Mouse (Mus musculus): ENCODE data around the gene Mcu. TPM values are rescaled to one million over a fixed set of nuclear protein-coding genes. Genes with fewer than 3 reads are reported as not detected.

Mcu gene
- polyA plus RNA-seq, 1 experiment from 2014 or later: 27.8 TPM

GRCm38 (mm10) chr10:59497019-59497418, 119.5 kb downstream of the Mcu start:
- H3K4me3 ChIP-seq: no peak overlapping the region
- ATAC-seq (ENCODE audit: insufficient number of reproducible peaks, low FRiP score): no peak
- H3K36me3 ChIP-seq: peaks cover under 1% of the 10 kb centered on the region; the same call in 1 of the 2 replicates
- no peak overlapping the region for H3K27ac ChIP-seq (ENCODE audit: poor library complexity, severe bottlenecking)
- no peak overlapping the region for H3K9ac ChIP-seq
- no peaks in the 10 kb centered on the region for H3K27me3 ChIP-seq (replicated peaks)
- no peak overlapping the region for H3K4me2 ChIP-seq
- H3K9me3 ChIP-seq (replicated peaks): 0 out of 2 replicates have a peak, but pooled peaks cover under 1% of the 10 kb centered on the region
- H3K4me1 ChIP-seq (replicated peaks): peaks cover 13% of the 10 kb centered on the region
- WGBS: 89% methylated on average over 11 of the region's 11 CpGs

GRCm38 (mm10) chr10:59494917-59495316, 121.6 kb downstream of the Mcu start:
- no peak overlapping the region for H3K9ac ChIP-seq
- no peak overlapping the region for H3K27ac ChIP-seq (ENCODE audit: poor library complexity, severe bottlenecking)
- peaks cover 11% of the 10 kb centered on the region; the same call in 1 of the 2 replicates for H3K9me3 ChIP-seq (replicated peaks)
- no peak for ATAC-seq (ENCODE audit: insufficient number of reproducible peaks, low FRiP score)
- peaks cover 8% of the 10 kb centered on the region for H3K4me1 ChIP-seq (replicated peaks)
- no peaks in the 10 kb centered on the region for H3K27me3 ChIP-seq (replicated peaks)
- WGBS: 78% methylated on average over 8 of the region's 8 CpGs
- no peak overlapping the region for H3K4me3 ChIP-seq
- peaks cover 13% of the 10 kb centered on the region for H3K36me3 ChIP-seq
- H3K4me2 ChIP-seq: no peak overlapping the region

- no peak overlapping the region for H3K4me2 ChIP-seq
- no peak overlapping the region for H3K9ac ChIP-seq
- WGBS: 16% methylated on average over 2 of the region's 2 CpGs
- H3K4me3 ChIP-seq: no peak overlapping the region
- peaks cover 22% of the 10 kb centered on the region for H3K36me3 ChIP-seq
- H3K27me3 ChIP-seq (replicated peaks): no peaks in the 10 kb centered on the region
- peaks cover 11% of the 10 kb centered on the region; the same call in 1 of the 2 replicates for H3K9me3 ChIP-seq (replicated peaks)
- H3K4me1 ChIP-seq (replicated peaks): peaks cover 8% of the 10 kb centered on the region
- H3K27ac ChIP-seq (ENCODE audit: poor library complexity, severe bottlenecking): no peak overlapping the region
- no peak for ATAC-seq (ENCODE audit: insufficient number of reproducible peaks, low FRiP score)
Observed at GRCm38 (mm10) chr10:59494044-59494443, 122.4 kb downstream of the Mcu start.

GRCm38 (mm10) chr10:59490920-59491319, 125.6 kb downstream of the Mcu start:
- H3K9me3 ChIP-seq (replicated peaks): peaks cover 16% of the 10 kb centered on the region
- no peak for ATAC-seq (ENCODE audit: insufficient number of reproducible peaks, low FRiP score)
- WGBS: 85% methylated on average over 8 of the region's 8 CpGs
- H3K27ac ChIP-seq (ENCODE audit: poor library complexity, severe bottlenecking): no peak overlapping the region
- H3K4me1 ChIP-seq (replicated peaks): peaks cover 8% of the 10 kb centered on the region
- no peak overlapping the region for H3K9ac ChIP-seq
- H3K27me3 ChIP-seq (replicated peaks): no peaks in the 10 kb centered on the region
- peaks cover 37% of the 10 kb centered on the region for H3K36me3 ChIP-seq
- H3K4me2 ChIP-seq: no peak overlapping the region
- H3K4me3 ChIP-seq: no peak overlapping the region

GRCm38 (mm10) chr10:59489411-59489810, 127.1 kb downstream of the Mcu start:
- peaks cover 37% of the 10 kb centered on the region for H3K36me3 ChIP-seq
- H3K27me3 ChIP-seq (replicated peaks): no peaks in the 10 kb centered on the region
- no peak overlapping the region for H3K4me2 ChIP-seq
- H3K9me3 ChIP-seq (replicated peaks): peaks cover 16% of the 10 kb centered on the region
- no peak overlapping the region for H3K4me3 ChIP-seq
- peaks cover 7% of the 10 kb centered on the region for H3K4me1 ChIP-seq (replicated peaks)
- 82% methylated on average over 1 of the region's 1 CpGs for WGBS
- H3K9ac ChIP-seq: no peak overlapping the region
- no peak for ATAC-seq (ENCODE audit: insufficient number of reproducible peaks, low FRiP score)
- no peak overlapping the region for H3K27ac ChIP-seq (ENCODE audit: poor library complexity, severe bottlenecking)

GRCm38 (mm10) chr10:59487351-59487750, 129.1 kb downstream of the Mcu start:
- H3K27me3 ChIP-seq (replicated peaks): no peaks in the 10 kb centered on the region
- H3K4me2 ChIP-seq: no peak overlapping the region
- WGBS: 82% methylated on average over 2 of the region's 2 CpGs
- no peak for ATAC-seq (ENCODE audit: insufficient number of reproducible peaks, low FRiP score)
- peaks cover 16% of the 10 kb centered on the region for H3K9me3 ChIP-seq (replicated peaks)
- H3K36me3 ChIP-seq: peaks cover 37% of the 10 kb centered on the region
- H3K27ac ChIP-seq (ENCODE audit: poor library complexity, severe bottlenecking): no peak overlapping the region
- H3K4me1 ChIP-seq (replicated peaks): no peaks in the 10 kb centered on the region
- no peak overlapping the region for H3K4me3 ChIP-seq
- H3K9ac ChIP-seq: no peak overlapping the region

- Histone ChIP-seq H3K4me1 (replicated peaks) (no peaks in the 10 kb centered on the region), H3K27me3 (replicated peaks) (no peaks in the 10 kb centered on the region), H3K4me3 (no peak overlapping the region), H3K9me3 (replicated peaks) (peaks cover 9% of the 10 kb centered on the region), H3K27ac (ENCODE audit: poor library complexity, severe bottlenecking) (no peak overlapping the region), H3K4me2 (no peak overlapping the region), H3K36me3 (peaks cover 25% of the 10 kb centered on the region), H3K9ac (no peak overlapping the region)
- WGBS: 87% methylated on average over 6 of the region's 6 CpGs
- no peak for ATAC-seq (ENCODE audit: insufficient number of reproducible peaks, low FRiP score)
Observed at GRCm38 (mm10) chr10:59484318-59484717, 132.2 kb downstream of the Mcu start.

GRCm38 (mm10) chr10:59481381-59481780, 135.1 kb downstream of the Mcu start:
- H3K27me3 ChIP-seq (replicated peaks): no peaks in the 10 kb centered on the region

GRCm38 (mm10) chr10:59470451-59470850, 146.0 kb downstream of the Mcu start:
- Histone ChIP-seq H3K4me2 (no peak overlapping the region), H3K9ac (no peak overlapping the region), H3K9me3 (replicated peaks) (no peaks in the 10 kb centered on the region), H3K36me3 (peaks cover 12% of the 10 kb centered on the region), H3K4me3 (no peak overlapping the region), H3K4me1 (replicated peaks) (peaks cover 25% of the 10 kb centered on the region), H3K27me3 (replicated peaks) (no peaks in the 10 kb centered on the region), H3K27ac (ENCODE audit: poor library complexity, severe bottlenecking) (0 out of 2 replicates have a peak overlapping the region, but pooled peaks have one; percentile 3)
- no peak for ATAC-seq (ENCODE audit: insufficient number of reproducible peaks, low FRiP score)
- 45% methylated on average over 5 of the region's 5 CpGs for WGBS

More at GRCm38 (mm10) chr10:59481381-59481780, 135.1 kb downstream of the Mcu start:
- no peak for ATAC-seq (ENCODE audit: insufficient number of reproducible peaks, low FRiP score)
- no peaks in the 10 kb centered on the region for H3K4me1 ChIP-seq (replicated peaks)
- H3K36me3 ChIP-seq: peaks cover 10% of the 10 kb centered on the region
- H3K27ac ChIP-seq (ENCODE audit: poor library complexity, severe bottlenecking): no peak overlapping the region
- 84% methylated on average over 5 of the region's 5 CpGs for WGBS
- no peak overlapping the region for H3K4me2 ChIP-seq
- no peak overlapping the region for H3K9ac ChIP-seq
- H3K9me3 ChIP-seq (replicated peaks): peaks cover 10% of the 10 kb centered on the region; the same call in 1 of the 2 replicates
- no peak overlapping the region for H3K4me3 ChIP-seq

- 71% methylated on average over 12 of the region's 12 CpGs for WGBS
- Histone ChIP-seq H3K4me3 (no peak overlapping the region), H3K27ac (ENCODE audit: poor library complexity, severe bottlenecking) (no peak overlapping the region), H3K36me3 (peaks cover 15% of the 10 kb centered on the region), H3K9me3 (replicated peaks) (no peaks in the 10 kb centered on the region), H3K4me1 (replicated peaks) (peaks cover 29% of the 10 kb centered on the region), H3K27me3 (replicated peaks) (no peaks in the 10 kb centered on the region), H3K9ac (no peak overlapping the region), H3K4me2 (no peak overlapping the region)
- no peak for ATAC-seq (ENCODE audit: insufficient number of reproducible peaks, low FRiP score)
Observed at GRCm38 (mm10) chr10:59467297-59467696, 149.2 kb downstream of the Mcu start.

- WGBS: 86% methylated on average over 4 of the region's 4 CpGs
- H3K9me3 ChIP-seq (replicated peaks): no peaks in the 10 kb centered on the region
- ATAC-seq (ENCODE audit: insufficient number of reproducible peaks, low FRiP score): no peak
- no peak overlapping the region for H3K4me2 ChIP-seq
- H3K4me1 ChIP-seq (replicated peaks): peaks cover 34% of the 10 kb centered on the region
- no peaks in the 10 kb centered on the region for H3K27me3 ChIP-seq (replicated peaks)
- no peak overlapping the region for H3K4me3 ChIP-seq
- no peak overlapping the region for H3K9ac ChIP-seq
- H3K27ac ChIP-seq (ENCODE audit: poor library complexity, severe bottlenecking): no peak overlapping the region
- H3K36me3 ChIP-seq: peaks cover 17% of the 10 kb centered on the region
Observed at GRCm38 (mm10) chr10:59466626-59467025, 149.9 kb downstream of the Mcu start.

GRCm38 (mm10) chr10:59465546-59465945, 150.9 kb downstream of the Mcu start:
- H3K27ac ChIP-seq (ENCODE audit: poor library complexity, severe bottlenecking): no peak overlapping the region
- no peaks in the 10 kb centered on the region for H3K27me3 ChIP-seq (replicated peaks)
- H3K4me2 ChIP-seq: no peak overlapping the region
- H3K36me3 ChIP-seq: peaks cover 17% of the 10 kb centered on the region
- no peak overlapping the region for H3K4me3 ChIP-seq
- 84% methylated on average over 3 of the region's 3 CpGs for WGBS
- no peak for ATAC-seq (ENCODE audit: insufficient number of reproducible peaks, low FRiP score)
- peaks cover 32% of the 10 kb centered on the region for H3K4me1 ChIP-seq (replicated peaks)
- no peaks in the 10 kb centered on the region for H3K9me3 ChIP-seq (replicated peaks)
- H3K9ac ChIP-seq: no peak overlapping the region

All from heart, embryonic 12.5 days (tissue).